Mouse (Mus musculus): ENCODE measurements at regions not wholly inside any gene's neighbourhood (a gene's known extent, or its start where the extent isn't known, plus 50 kb on each side); places are given as distances from the start of the nearest gene placed in this dataset.

- DNase-seq, result no peak
Observed at GRCm38 (mm10) chr2:115126625-115127369, 454.7 kb upstream of the BC052040 start.

- no peak for DNase-seq
Observed at GRCm38 (mm10) chr2:115131746-115132145, 449.8 kb upstream of the BC052040 start.

GRCm38 (mm10) chr2:115132165-115132592 is 449.3 kb upstream of the BC052040 start:
- no peak for DNase-seq

- DNase-seq, result no peak
Observed at GRCm38 (mm10) chr2:115141416-115141815, 440.1 kb upstream of the BC052040 start.

- DNase-seq, result no peak
Observed at GRCm38 (mm10) chr2:115172111-115172510, 409.4 kb upstream of the BC052040 start.

GRCm38 (mm10) chr2:115177076-115177475 is 404.4 kb upstream of the BC052040 start:
- DNase-seq, result no peak

- no peak for DNase-seq
Observed at GRCm38 (mm10) chr2:115177896-115178295, 403.6 kb upstream of the BC052040 start.

- no peak for DNase-seq
Observed at GRCm38 (mm10) chr2:115211191-115211590, 370.3 kb upstream of the BC052040 start.

- no peak for DNase-seq
Observed at GRCm38 (mm10) chr2:115213181-115213970, 368.1 kb upstream of the BC052040 start.

GRCm38 (mm10) chr2:115214292-115214691 is 367.2 kb upstream of the BC052040 start:
- no peak for DNase-seq

GRCm38 (mm10) chr2:115230041-115230440 is 351.5 kb upstream of the BC052040 start:
- no peak for DNase-seq

GRCm38 (mm10) chr2:115247673-115248072 is 333.8 kb upstream of the BC052040 start:
- DNase-seq, result no peak

- no peak for DNase-seq
Observed at GRCm38 (mm10) chr2:115250019-115250807, 331.3 kb upstream of the BC052040 start.

- DNase-seq, result no peak
Observed at GRCm38 (mm10) chr2:115257391-115257790, 324.1 kb upstream of the BC052040 start.

- no peak for DNase-seq
Observed at GRCm38 (mm10) chr2:115268247-115268646, 313.3 kb upstream of the BC052040 start.

- DNase-seq, result no peak
Observed at GRCm38 (mm10) chr2:115277421-115277820, 304.1 kb upstream of the BC052040 start.

GRCm38 (mm10) chr2:115293020-115293419 is 288.5 kb upstream of the BC052040 start:
- no peak for DNase-seq

- no peak for DNase-seq
Observed at GRCm38 (mm10) chr2:115297463-115297862, 284.1 kb upstream of the BC052040 start.

GRCm38 (mm10) chr2:115307248-115307647 is 274.3 kb upstream of the BC052040 start:
- DNase-seq, result no peak

- DNase-seq, result no peak
Observed at GRCm38 (mm10) chr2:115309856-115310631, 271.5 kb upstream of the BC052040 start.

GRCm38 (mm10) chr2:115318551-115318950 is 263.0 kb upstream of the BC052040 start:
- DNase-seq, result no peak

- DNase-seq, result no peak
Observed at GRCm38 (mm10) chr2:115322582-115322981, 258.9 kb upstream of the BC052040 start.

Measured in thymus, postnatal 25 days (tissue).